Mouse (Mus musculus) heart, embryonic 10.5 days (tissue): ENCODE measurements around the gene 4933417A18Rik. TPM values are rescaled to one million over a fixed set of nuclear protein-coding genes. Genes with fewer than 3 reads are reported as not detected.
"Not testable (repeated sequence)": the region's sequence is repeated elsewhere in the genome, so short reads cannot be mapped to it uniquely, and the experiment has no call there.

Experiments
- DNase-seq: peaks from one replicate; pipeline ENCODE4 v3.0.0-alpha.2; 2017; ENCODE audit warnings: low spot score
- H3K27ac ChIP-seq: fragments of 300-500 bp; sonication (generic); 2 replicates; pipeline ENCODE4 v1.5.1; 2016; ENCODE audit warnings: mild to moderate bottlenecking
- H3K27me3 ChIP-seq: fragments of 300-500 bp; sonication (generic); 2 replicates; pipeline ENCODE4 v1.6.1; 2016; ENCODE audit warnings: mild to moderate bottlenecking; ENCODE audit not compliant: poor library complexity, insufficient read depth, severe bottlenecking
- H3K36me3 ChIP-seq: fragments of 300-500 bp; sonication (generic); 2 replicates; pipeline ENCODE4 v1.6.1; 2016; ENCODE audit warnings: mild to moderate bottlenecking, moderate library complexity
- H3K4me1 ChIP-seq: fragments of 300-500 bp; sonication (generic); 2 replicates; pipeline ENCODE4 v1.6.1; 2016; ENCODE audit warnings: mild to moderate bottlenecking
- H3K4me3 ChIP-seq: fragments of 300-500 bp; sonication (generic); 2 replicates; pipeline ENCODE4 v1.5.1; 2016; ENCODE audit warnings: mild to moderate bottlenecking, moderate library complexity
- H3K9me3 ChIP-seq: fragments of 300-500 bp; sonication (generic); 2 replicates; pipeline ENCODE4 v1.6.1; 2016; ENCODE audit warnings: mild to moderate bottlenecking, moderate library complexity
- WGBS: fragments of 180-500 bp; shearing (Covaris S2); methylation state at CpG from one replicate; pipeline ENCODE4 v1.1.7; 2016; 5-methylcytosine and 5-hydroxymethylcytosine counted together
- polyA plus RNA-seq: library from polyadenylated mRNA; unstranded; fragments of >200 nt; fragmentation: Nextera tagmentation; extraction: Ambion mirVana; gene quantifications from 2 replicates; pipeline ENCODE4 v1.2.1, GENCODE M21; 2016

The 4933417A18Rik gene
- not detected in 2 replicates for polyA plus RNA-seq

GRCm38 (mm10) chr13:34924210-34924609 is at the start of gene 4933417A18Rik, which contains the start of gene Fam217a:
4933417A18Rik (plus strand) TSS chr13:34924409.
Fam217a (minus strand) TSS chr13:34924310.
- no peak for DNase-seq
- H3K27me3 ChIP-seq = no peaks in the 10 kb centered on the region
- WGBS = 74% methylated on average over 4 of the region's 4 CpGs
- no peaks in the 10 kb centered on the region for H3K4me1 ChIP-seq
- H3K27ac ChIP-seq = no peak within 1 kb of the TSS
- no peaks in the 10 kb centered on the region for H3K36me3 ChIP-seq
- H3K4me3 ChIP-seq = no peak within 1 kb of the TSS
- no peaks in the 10 kb centered on the region for H3K9me3 ChIP-seq

- H3K9me3 ChIP-seq, H3K27me3 ChIP-seq, DNase-seq, H3K36me3 ChIP-seq: not testable (repeated sequence)
- 17% methylated on average over 13 of the region's 13 CpGs for whole genome bisulfite sequencing
- Histone ChIP-seq H3K27ac (peak overlapping the region; percentile 98), H3K4me3 (peak overlapping the region; percentile 97), H3K4me1 (peaks cover 19% of the 10 kb centered on the region; the same call in 1 of the 2 replicates)
Observed at GRCm38 (mm10) chr13:34874736-34875135, 49.5 kb upstream of the 4933417A18Rik start.

GRCm38 (mm10) chr13:34875166-34875710 is 49.0 kb upstream of the 4933417A18Rik start, which contains the start of gene Prpf4b:
Prpf4b (plus strand) TSS chr13:34875302.
- Histone ChIP-seq H3K36me3 (0 out of 2 replicates have a peak, but pooled peaks cover 5% of the 10 kb centered on the region), H3K27me3 (no peaks in the 10 kb centered on the region), H3K27ac (peak within 1 kb of the TSS; percentile 98), H3K4me3 (peak within 1 kb of the TSS; percentile 97), H3K9me3 (no peaks in the 10 kb centered on the region), H3K4me1 (peaks cover 19% of the 10 kb centered on the region; the same call in 1 of the 2 replicates)
- peak; percentile 96 for DNase-seq
- 2% methylated on average over 40 of the region's 40 CpGs for WGBS

GRCm38 (mm10) chr13:34875741-34876445 is 48.3 kb upstream of the 4933417A18Rik start:
- H3K36me3 ChIP-seq = 0 out of 2 replicates have a peak, but pooled peaks cover 5% of the 10 kb centered on the region
- H3K27me3 ChIP-seq = no peaks in the 10 kb centered on the region
- DNase-seq = peak; percentile 86
- under 1% methylated on average over 50 of the region's 50 CpGs for WGBS
- no peaks in the 10 kb centered on the region for H3K9me3 ChIP-seq
- H3K27ac ChIP-seq = peak overlapping the region; percentile 98
- H3K4me1 ChIP-seq = peaks cover 19% of the 10 kb centered on the region; the same call in 1 of the 2 replicates
- H3K4me3 ChIP-seq = peak overlapping the region; percentile 97

- Histone ChIP-seq H3K9me3 (no peaks in the 10 kb centered on the region), H3K27ac (peak overlapping the region; percentile 98; the same call in 1 of the 2 replicates), H3K27me3 (no peaks in the 10 kb centered on the region), H3K4me1 (peaks cover 19% of the 10 kb centered on the region; the same call in 1 of the 2 replicates), H3K4me3 (peak overlapping the region; percentile 97), H3K36me3 (peaks cover 8% of the 10 kb centered on the region; the same call in 1 of the 2 replicates)
- no peak for DNase-seq
- 3% methylated on average over 3 of the region's 3 CpGs for WGBS
Observed at GRCm38 (mm10) chr13:34876481-34876880, 47.7 kb upstream of the 4933417A18Rik start.

GRCm38 (mm10) chr13:34892871-34893270 is 31.3 kb upstream of the 4933417A18Rik start:
- no peak overlapping the region for H3K27ac ChIP-seq
- H3K36me3 ChIP-seq = peaks cover 99% of the 10 kb centered on the region
- no peaks in the 10 kb centered on the region for H3K4me1 ChIP-seq
- H3K4me3 ChIP-seq = no peak overlapping the region
- no peaks in the 10 kb centered on the region for H3K9me3 ChIP-seq
- DNase-seq = no peak
- no peaks in the 10 kb centered on the region for H3K27me3 ChIP-seq
- WGBS = 91% methylated on average over 1 of the region's 1 CpGs

- H3K4me1 ChIP-seq = peaks cover 8% of the 10 kb centered on the region; the same call in 1 of the 2 replicates
- DNase-seq = no peak
- WGBS = 83% methylated on average over 9 of the region's 9 CpGs
Observed at GRCm38 (mm10) chr13:34914614-34915013, 9.6 kb upstream of the 4933417A18Rik start.

GRCm38 (mm10) chr13:34916520-34917167 is 7.6 kb upstream of the 4933417A18Rik start:
- Histone ChIP-seq H3K4me3 (peak overlapping the region; percentile 55), H3K36me3 (no peaks in the 10 kb centered on the region), H3K27me3 (no peaks in the 10 kb centered on the region), H3K9me3 (no peaks in the 10 kb centered on the region), H3K27ac (peak overlapping the region; percentile 75), H3K4me1 (peaks cover 8% of the 10 kb centered on the region; the same call in 1 of the 2 replicates)
- peak; percentile 79 for DNase-seq
- WGBS = 29% methylated on average over 37 of the region's 37 CpGs

More at GRCm38 (mm10) chr13:34914614-34915013, 9.6 kb upstream of the 4933417A18Rik start:
- H3K9me3 ChIP-seq = no peaks in the 10 kb centered on the region
- no peak overlapping the region for H3K27ac ChIP-seq
- H3K4me3 ChIP-seq = no peak overlapping the region
- no peaks in the 10 kb centered on the region for H3K27me3 ChIP-seq
- H3K36me3 ChIP-seq = no peaks in the 10 kb centered on the region

- H3K4me1 ChIP-seq = no peaks in the 10 kb centered on the region
- H3K9me3 ChIP-seq = no peaks in the 10 kb centered on the region
- no peak overlapping the region for H3K27ac ChIP-seq
- peaks cover 2% of the 10 kb centered on the region; the same call in 1 of the 2 replicates for H3K27me3 ChIP-seq
- DNase-seq = no peak
- H3K36me3 ChIP-seq = no peaks in the 10 kb centered on the region
- WGBS = 77% methylated on average over 10 of the region's 10 CpGs
- no peak overlapping the region for H3K4me3 ChIP-seq
Observed at GRCm38 (mm10) chr13:34934931-34935644, 10.9 kb downstream of the 4933417A18Rik start.

- Histone ChIP-seq H3K36me3 (no peaks in the 10 kb centered on the region), H3K9me3 (no peaks in the 10 kb centered on the region), H3K27me3 (peaks cover 31% of the 10 kb centered on the region; the same call in 1 of the 2 replicates), H3K4me1 (no peaks in the 10 kb centered on the region), H3K4me3 (no peak overlapping the region), H3K27ac (no peak overlapping the region)
- no peak for DNase-seq
Observed at GRCm38 (mm10) chr13:34942370-34942769, 18.2 kb downstream of the 4933417A18Rik start.

GRCm38 (mm10) chr13:34951437-34951836 is 27.2 kb downstream of the 4933417A18Rik start:
- not testable (repeated sequence) for DNase-seq, H3K4me3 ChIP-seq, H3K4me1 ChIP-seq, H3K36me3 ChIP-seq, H3K27ac ChIP-seq, H3K9me3 ChIP-seq
- H3K27me3 ChIP-seq = peaks cover 23% of the 10 kb centered on the region
- WGBS = 70% methylated on average over 2 of the region's 2 CpGs

- Histone ChIP-seq H3K9me3 (no peaks in the 10 kb centered on the region), H3K27ac (no peak overlapping the region), H3K27me3 (peaks cover 9% of the 10 kb centered on the region; the same call in 1 of the 2 replicates), H3K4me3 (no peak overlapping the region), H3K4me1 (no peaks in the 10 kb centered on the region), H3K36me3 (no peaks in the 10 kb centered on the region)
- WGBS = 84% methylated on average over 4 of the region's 4 CpGs
- DNase-seq = no peak
Observed at GRCm38 (mm10) chr13:34956901-34957300, 32.7 kb downstream of the 4933417A18Rik start.
